Mouse (Mus musculus) cerebellum, adult 2 months (tissue): Measurements from ENCODE around the gene Pelo. TPM values are rescaled to one million over a fixed set of nuclear protein-coding genes. Genes with fewer than 3 reads are reported as not detected.

Experiments used
- DNase-seq, 2 experiments: peaks; one replicate each; pipeline ENCODE4 v3.0.0; 2021
- H3K27ac ChIP-seq: fragments of 200-500 bp; 2 replicates; pipeline ENCODE4 v1.5.1; 2012; ENCODE audit warnings: low read length, control low read depth, inconsistent platforms; ENCODE audit not compliant: insufficient read depth
- H3K27me3 ChIP-seq: fragments of 200-500 bp; 2 replicates; pipeline ENCODE4 v1.6.1; 2012; ENCODE audit warnings: inconsistent platforms, mild to moderate bottlenecking, low read length, moderate library complexity; ENCODE audit not compliant: control insufficient read depth, insufficient read depth
- H3K4me1 ChIP-seq: fragments of 200-500 bp; 2 replicates; pipeline ENCODE4 v1.6.1; 2011; ENCODE audit warnings: low read length; ENCODE audit not compliant: control insufficient read depth, insufficient read depth
- H3K4me3 ChIP-seq: fragments of 200-500 bp; replicated peaks from 2 replicates; pipeline ENCODE3; 2011; ENCODE audit warnings: mild to moderate bottlenecking, low read depth, low read length, control low read depth; ENCODE audit not compliant: insufficient read depth
- CTCF ChIP-seq: fragments of 200-500 bp; IDR thresholded peaks from 2 replicates; pipeline ENCODE4 v1.5.1; 2011; ENCODE audit warnings: low read depth, mild to moderate bottlenecking, control low read depth, low read length, moderate library complexity, borderline replicate concordance; ENCODE audit not compliant: insufficient read depth
- POLR2A ChIP-seq: fragments of 200-500 bp; IDR thresholded peaks from 2 replicates; pipeline ENCODE4 v1.6.1; 2011; ENCODE audit warnings: low read length, control low read depth, borderline replicate concordance; ENCODE audit not compliant: insufficient read depth
- WGBS: fragments of 180-500 bp; shearing (Covaris S2); methylation state at CpG from one replicate; pipeline ENCODE4 v1.1.7; 2018; 5-methylcytosine and 5-hydroxymethylcytosine counted together
- polyA plus RNA-seq: library from polyadenylated mRNA; depleted of rRNA; stranded (reverse); fragments of >200 nt; gene quantifications from 2 replicates; pipeline ENCODE4 v1.2.3, GENCODE M21; 2012

Gene Pelo
- polyA plus RNA-seq, 1 experiment, result 25.2 TPM

GRCm38 (mm10) chr13:115125130-115125529, 35.1 kb upstream of the Pelo start:
- no peaks in the 10 kb centered on the region for H3K4me1 ChIP-seq
- H3K27ac ChIP-seq, result no peak overlapping the region
- 85% methylated on average over 4 of the region's 4 CpGs for WGBS
- no peak for DNase-seq
- no peaks in the 10 kb centered on the region for H3K27me3 ChIP-seq
- H3K4me3 ChIP-seq, result no peak overlapping the region
- TF ChIP-seq CTCF (no peak), POLR2A (no peak)

GRCm38 (mm10) chr13:115124521-115124920, 34.5 kb upstream of the Pelo start:
- no peak for DNase-seq
- Histone ChIP-seq H3K4me3 (no peak overlapping the region), H3K27ac (no peak overlapping the region), H3K27me3 (no peaks in the 10 kb centered on the region), H3K4me1 (no peaks in the 10 kb centered on the region)
- no peak for TF ChIP-seq POLR2A
- no peak for TF ChIP-seq CTCF
- 79% methylated on average over 1 of the region's 1 CpGs for WGBS

- H3K27me3 ChIP-seq, result no peaks in the 10 kb centered on the region
- no peak for TF ChIP-seq CTCF
- no peak overlapping the region for H3K27ac ChIP-seq
- no peak for DNase-seq
- H3K4me3 ChIP-seq, result no peak overlapping the region
- 36% methylated on average over 5 of the region's 5 CpGs for WGBS
- H3K4me1 ChIP-seq, result no peaks in the 10 kb centered on the region
These were observed 28.8 kb upstream of the Pelo start for GRCm38 (mm10) chr13:115118756-115119155.

GRCm38 (mm10) chr13:115118195-115118594, 28.2 kb upstream of the Pelo start:
- Histone ChIP-seq H3K4me3 (no peak overlapping the region), H3K27me3 (no peaks in the 10 kb centered on the region), H3K27ac (no peak overlapping the region), H3K4me1 (no peaks in the 10 kb centered on the region)
- WGBS, result 74% methylated on average over 3 of the region's 3 CpGs
- TF ChIP-seq POLR2A (no peak), CTCF (no peak)
- no peak for DNase-seq

GRCm38 (mm10) chr13:115116930-115117621, 27.1 kb upstream of the Pelo start:
- no peaks in the 10 kb centered on the region for H3K27me3 ChIP-seq
- H3K4me3 ChIP-seq, result no peak overlapping the region
- no peak for TF ChIP-seq POLR2A
- no peak overlapping the region for H3K27ac ChIP-seq
- WGBS, result 85% methylated on average over 3 of the region's 3 CpGs
- DNase-seq, result no peak
- H3K4me1 ChIP-seq, result no peaks in the 10 kb centered on the region

- Histone ChIP-seq H3K4me3 (no peak overlapping the region), H3K27me3 (no peaks in the 10 kb centered on the region), H3K4me1 (no peaks in the 10 kb centered on the region), H3K27ac (no peak overlapping the region)
- TF ChIP-seq CTCF, result no peak
- TF ChIP-seq POLR2A, result no peak
- no peak for DNase-seq
- WGBS, result 75% methylated on average over 4 of the region's 4 CpGs
These were observed 19.6 kb upstream of the Pelo start for GRCm38 (mm10) chr13:115109628-115110027.

GRCm38 (mm10) chr13:115107436-115107835, 17.4 kb upstream of the Pelo start:
- no peaks in the 10 kb centered on the region for H3K27me3 ChIP-seq
- H3K4me3 ChIP-seq, result no peak overlapping the region
- WGBS, result 91% methylated on average over 8 of the region's 8 CpGs
- no peak for DNase-seq
- H3K27ac ChIP-seq, result no peak overlapping the region
- no peaks in the 10 kb centered on the region for H3K4me1 ChIP-seq
- TF ChIP-seq CTCF, result no peak
- TF ChIP-seq POLR2A, result no peak

GRCm38 (mm10) chr13:115106183-115106582, 16.2 kb upstream of the Pelo start:
- DNase-seq, result no peak
- WGBS, result 76% methylated on average over 10 of the region's 10 CpGs
- Histone ChIP-seq H3K27ac (no peak overlapping the region), H3K4me1 (no peaks in the 10 kb centered on the region), H3K4me3 (no peak overlapping the region), H3K27me3 (no peaks in the 10 kb centered on the region)
- TF ChIP-seq CTCF, result no peak
- no peak for TF ChIP-seq POLR2A
